Mouse (Mus musculus): ENCODE results near the gene Nat8f6.
"Not testable (repeated sequence)": the region's sequence is repeated elsewhere in the genome, so short reads cannot be mapped to it uniquely, and the experiment has no call there.

The Nat8f6 gene

DNA sequence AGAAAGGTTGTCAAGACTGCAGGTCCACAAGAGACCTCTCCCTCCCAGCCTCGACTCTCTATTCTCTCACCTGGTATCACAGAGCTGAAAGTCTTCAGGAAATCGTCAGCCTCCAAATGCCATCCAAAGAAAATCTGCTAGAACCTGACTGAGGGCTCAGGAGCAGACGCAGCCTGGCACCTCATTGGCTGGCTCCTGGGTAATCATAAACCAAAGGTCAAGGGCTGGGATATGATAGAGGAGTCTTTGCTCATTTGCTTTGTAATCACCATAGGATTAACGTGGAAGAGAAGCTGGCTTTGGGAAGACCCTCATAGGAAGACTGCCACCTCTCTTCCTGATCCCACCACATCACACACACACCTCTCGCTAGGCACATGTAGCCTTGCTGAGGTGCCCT, at the start of gene Nat8f6, which contains the start of gene Nat8f5:
Gene Nat8f6, minus strand, starts transcription at position 118 of the 400 bp plus-strand sequence.
Gene Nat8f5, minus strand, starts transcription at position 136 of the 400 bp plus-strand sequence.
- DNase-seq (ENCODE audit: low spot score in 2 of 2), result no peak

DNA sequence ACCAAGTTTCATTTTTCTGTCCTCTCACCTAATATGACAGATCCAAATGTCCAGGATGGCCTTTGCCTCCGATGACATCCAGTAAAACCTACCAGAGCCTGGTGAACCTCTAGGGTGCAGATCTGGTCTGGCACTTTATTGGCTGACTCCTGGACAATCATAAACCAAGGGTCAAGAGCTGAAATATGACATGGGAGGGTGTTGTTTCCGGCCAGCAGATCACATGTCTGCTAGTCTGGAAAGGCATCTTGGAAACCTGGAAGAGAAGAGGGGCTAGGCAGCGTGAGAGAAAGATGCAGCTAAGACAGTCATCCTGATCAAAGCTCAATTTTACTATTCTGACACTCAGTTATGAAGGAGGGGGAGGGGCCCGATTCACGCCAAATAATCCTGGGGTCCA, 48.3 kb upstream of the Nat8f6 start, which contains the start of gene Nat8f2:
Gene Nat8f2, minus strand, starts transcription at position 153 of the 400 bp plus-strand sequence.
- not testable (repeated sequence) for DNase-seq (ENCODE audit: low spot score in 2 of 2)

DNA sequence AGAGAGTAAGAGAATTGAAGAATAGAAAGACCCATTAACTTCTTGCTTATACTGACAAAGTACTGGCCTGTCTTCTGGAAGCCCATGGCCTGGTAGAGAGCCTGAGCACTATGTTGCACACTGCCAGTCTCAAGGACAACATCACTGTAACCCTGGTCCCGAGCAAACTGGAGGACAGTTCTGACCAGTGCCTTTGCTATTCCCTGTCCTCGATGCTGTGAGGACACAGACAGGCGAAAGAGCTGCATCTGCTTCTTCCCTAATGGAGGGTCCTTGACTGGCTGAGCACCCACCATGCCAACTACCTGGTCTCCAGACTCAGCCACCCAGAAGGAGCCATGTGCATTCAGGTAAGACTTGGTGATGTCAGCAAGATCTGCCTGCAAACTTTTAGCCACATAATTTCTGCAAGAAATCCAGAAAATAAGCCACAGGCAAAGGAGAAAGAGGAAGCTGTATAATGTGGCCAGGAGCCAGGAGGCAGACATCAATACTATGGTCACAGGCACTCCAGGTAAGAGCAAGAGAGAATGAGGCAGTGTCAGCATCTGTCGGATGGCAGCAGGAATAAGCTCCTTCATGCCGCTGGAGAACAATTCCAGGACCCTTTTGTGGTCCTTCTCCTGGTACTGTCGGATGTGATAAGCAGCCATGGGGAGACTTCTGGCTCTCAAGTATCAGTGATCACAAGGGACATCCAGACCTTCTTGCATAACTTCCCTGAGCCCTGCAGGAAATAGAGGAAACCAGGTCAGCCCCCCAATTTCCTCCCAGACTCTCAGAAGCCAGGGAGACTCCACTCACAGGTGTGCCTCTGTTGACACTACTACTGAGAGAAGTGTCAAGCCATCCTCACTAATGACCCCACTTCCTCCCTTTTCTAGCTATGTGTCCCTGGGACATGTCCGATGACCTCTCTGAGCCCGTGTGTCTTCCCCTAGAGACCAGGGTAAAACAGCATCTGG, 47.3 kb upstream of the Nat8f6 start:
- DNase-seq (ENCODE audit: low spot score in 2 of 2), result no peak

- DNase-seq (ENCODE audit: low spot score in 2 of 2), result not testable (repeated sequence)
Observed at GRCm38 (mm10) chr6:85866995-85867394, 46.2 kb upstream of the Nat8f6 start.

GRCm38 (mm10) chr6:85866166-85866565, 45.4 kb upstream of the Nat8f6 start:
- DNase-seq (ENCODE audit: low spot score in 2 of 2), result not testable (repeated sequence)

DNA sequence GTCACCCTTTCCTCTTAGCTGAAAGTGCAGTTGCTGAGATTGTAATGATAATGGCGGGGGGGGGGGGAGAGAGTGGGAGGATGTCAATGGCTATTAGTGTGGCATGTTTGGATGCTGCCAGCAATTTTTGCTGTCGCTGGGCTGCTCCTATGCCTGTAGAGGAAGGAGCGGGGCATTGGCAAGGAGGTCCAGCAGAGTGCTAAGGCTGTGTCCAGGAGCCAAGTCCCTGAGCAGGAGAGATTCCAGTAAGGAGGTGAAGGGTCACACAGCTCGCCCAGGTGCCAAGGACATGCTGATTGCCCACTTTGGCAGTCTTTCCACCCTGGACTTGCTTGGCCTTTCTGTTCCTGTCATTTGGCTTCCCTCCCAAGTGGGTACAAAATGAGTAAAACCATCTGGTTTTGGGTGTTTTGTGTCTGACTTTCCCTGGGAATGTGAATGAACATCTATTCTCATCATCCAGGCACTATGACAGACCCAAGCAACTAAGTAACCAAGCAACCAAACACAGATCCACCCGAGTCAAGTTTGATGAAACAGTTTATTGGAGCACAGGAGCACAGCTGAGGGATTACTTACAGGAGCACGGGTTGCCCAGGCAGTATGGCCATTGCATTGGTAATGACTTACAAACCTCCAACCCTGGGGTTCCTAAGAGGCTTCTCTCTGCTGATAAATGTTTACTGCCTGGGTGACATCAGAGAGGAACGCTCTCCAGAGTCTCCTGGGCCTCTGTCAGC, 44.3 kb upstream of the Nat8f6 start:
- DNase-seq (ENCODE audit: low spot score in 2 of 2), result not testable (repeated sequence)

DNA sequence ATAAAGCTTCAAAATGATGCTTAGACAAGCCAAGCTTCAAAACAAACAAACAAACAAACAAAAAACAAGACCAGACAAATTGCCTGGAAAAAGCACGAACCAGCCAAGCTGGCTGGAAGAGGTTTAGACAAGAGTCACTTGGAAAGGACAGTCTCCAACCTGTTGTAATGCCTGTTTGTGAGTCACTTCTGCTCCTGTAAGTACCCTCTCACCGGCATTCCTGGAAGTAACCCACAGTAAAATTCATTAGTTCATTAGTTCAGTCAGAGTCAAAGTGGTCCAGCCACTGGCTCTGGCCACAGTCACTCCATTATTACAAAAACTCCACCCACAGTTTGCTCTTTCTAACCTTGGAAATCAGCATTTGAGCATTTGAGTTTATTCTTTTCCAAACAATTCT, 43.1 kb upstream of the Nat8f6 start:
- DNase-seq (ENCODE audit: low spot score in 2 of 2), result no peak

GRCm38 (mm10) chr6:85863136-85863535, 42.4 kb upstream of the Nat8f6 start:
- no peak for DNase-seq (ENCODE audit: low spot score in 2 of 2)

- no peak for DNase-seq (ENCODE audit: low spot score in 2 of 2)
Observed at GRCm38 (mm10) chr6:85862565-85862964, 41.8 kb upstream of the Nat8f6 start.

DNA sequence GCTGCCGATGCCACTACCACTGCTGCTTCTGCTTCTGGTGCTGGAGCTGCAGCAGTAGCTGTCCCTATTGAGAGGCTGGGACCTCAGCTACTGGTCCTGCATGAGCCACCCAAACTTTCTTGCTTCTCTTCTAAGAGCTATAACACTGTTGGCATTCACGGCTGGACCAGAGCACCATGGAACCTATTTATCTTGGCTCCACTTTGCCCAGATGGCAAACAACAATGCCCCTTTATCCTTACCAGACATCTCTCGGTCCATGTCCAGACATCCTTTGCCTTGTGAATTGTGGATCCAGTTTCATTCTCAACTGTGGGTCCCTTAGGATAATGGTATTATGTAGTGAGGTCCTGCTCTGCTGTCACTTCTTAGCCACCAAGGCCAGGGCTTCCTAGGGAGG, 40.5 kb upstream of the Nat8f6 start:
- DNase-seq (ENCODE audit: low spot score in 2 of 2), result no peak

DNA sequence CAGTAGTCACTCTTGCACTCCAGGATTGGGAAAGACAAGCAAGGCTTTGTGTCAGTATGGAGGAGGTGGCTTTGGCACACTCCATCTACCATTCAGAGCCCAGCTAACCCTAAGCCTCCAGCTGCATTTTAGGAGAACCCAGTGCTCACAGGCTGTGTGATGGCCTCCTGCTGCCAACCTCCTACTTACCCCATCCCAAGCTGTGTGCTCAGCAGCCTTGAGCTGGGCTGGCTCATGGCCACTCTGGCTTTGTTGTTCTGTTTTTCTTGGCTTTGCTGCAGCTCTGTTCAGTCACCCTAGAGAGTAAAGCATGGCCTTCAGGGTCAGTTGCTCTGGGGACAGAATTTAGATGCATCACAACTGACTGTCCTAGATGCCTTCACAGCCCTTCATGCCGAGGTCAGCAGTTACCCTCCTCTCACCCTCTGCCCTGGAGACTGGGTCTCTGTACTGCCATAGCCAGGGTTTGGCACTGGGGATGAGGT, 35.5 kb upstream of the Nat8f6 start:
- no peak for DNase-seq (ENCODE audit: low spot score in 2 of 2)

DNA sequence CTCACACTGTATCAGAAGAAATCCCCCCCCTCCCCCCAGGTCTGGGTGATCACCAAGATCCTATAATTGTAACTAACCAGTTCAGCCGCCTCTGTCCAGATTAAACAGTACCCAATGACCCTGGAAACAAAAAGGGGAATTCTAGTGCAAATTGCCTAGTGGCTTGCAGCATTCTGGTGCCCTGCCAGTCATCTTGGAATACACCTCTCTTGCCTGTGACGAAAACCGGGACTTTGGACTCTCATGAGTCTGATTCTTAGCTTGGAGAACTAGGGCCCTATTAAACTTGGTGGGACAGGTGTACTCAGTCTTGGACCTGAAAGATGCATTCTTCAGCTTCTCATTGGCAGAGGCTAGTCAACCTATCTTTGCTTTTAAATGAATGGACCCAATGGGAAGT, 32.7 kb upstream of the Nat8f6 start:
- DNase-seq (ENCODE audit: low spot score in 2 of 2), result no peak

- DNase-seq (ENCODE audit: low spot score in 2 of 2), result no peak
Observed at GRCm38 (mm10) chr6:85851062-85851773, 30.5 kb upstream of the Nat8f6 start.

DNA sequence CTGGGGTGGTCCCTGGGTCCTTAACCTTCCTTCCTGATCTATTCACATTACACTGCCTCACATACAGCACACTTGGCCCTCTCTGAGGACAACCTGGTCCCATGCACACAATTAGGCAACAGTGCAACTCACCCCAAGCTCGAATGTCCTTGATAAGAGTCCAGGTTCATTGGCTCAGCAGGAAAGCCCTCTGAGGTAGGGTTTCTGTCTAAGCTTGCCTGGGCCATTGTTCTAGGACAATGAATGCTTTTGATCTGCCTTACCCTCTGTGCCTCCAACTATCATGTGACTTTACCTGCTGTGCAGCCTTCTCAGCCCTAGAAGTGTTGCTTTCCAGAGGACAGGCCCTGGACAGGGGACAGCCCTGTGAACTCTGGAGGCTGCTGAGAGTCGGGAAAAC, 28.5 kb upstream of the Nat8f6 start:
- no peak for DNase-seq (ENCODE audit: low spot score in 2 of 2)

DNA sequence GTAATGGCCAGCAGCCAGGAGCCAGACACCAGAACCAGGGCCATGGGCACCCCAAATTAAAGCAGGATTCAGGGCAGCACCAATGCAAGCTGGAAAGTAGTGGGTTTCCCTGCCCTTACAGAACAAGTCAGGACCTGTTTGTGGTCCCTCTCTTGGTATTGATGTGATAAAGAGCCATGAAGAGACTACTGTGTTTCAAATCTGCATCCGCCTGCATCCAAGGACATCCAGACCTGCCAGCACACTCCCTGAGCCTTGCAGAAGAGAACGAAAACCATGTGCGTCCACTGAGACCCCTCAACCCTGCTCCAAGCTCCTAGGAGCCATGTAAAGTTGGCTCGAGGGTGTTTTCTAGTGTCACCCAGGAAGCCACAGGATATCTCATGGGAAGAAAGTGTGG, 27.4 kb upstream of the Nat8f6 start:
- no peak for DNase-seq (ENCODE audit: low spot score in 2 of 2)

- DNase-seq (ENCODE audit: low spot score in 2 of 2), result no peak
Observed at GRCm38 (mm10) chr6:85846921-85847320, 26.2 kb upstream of the Nat8f6 start.

DNA sequence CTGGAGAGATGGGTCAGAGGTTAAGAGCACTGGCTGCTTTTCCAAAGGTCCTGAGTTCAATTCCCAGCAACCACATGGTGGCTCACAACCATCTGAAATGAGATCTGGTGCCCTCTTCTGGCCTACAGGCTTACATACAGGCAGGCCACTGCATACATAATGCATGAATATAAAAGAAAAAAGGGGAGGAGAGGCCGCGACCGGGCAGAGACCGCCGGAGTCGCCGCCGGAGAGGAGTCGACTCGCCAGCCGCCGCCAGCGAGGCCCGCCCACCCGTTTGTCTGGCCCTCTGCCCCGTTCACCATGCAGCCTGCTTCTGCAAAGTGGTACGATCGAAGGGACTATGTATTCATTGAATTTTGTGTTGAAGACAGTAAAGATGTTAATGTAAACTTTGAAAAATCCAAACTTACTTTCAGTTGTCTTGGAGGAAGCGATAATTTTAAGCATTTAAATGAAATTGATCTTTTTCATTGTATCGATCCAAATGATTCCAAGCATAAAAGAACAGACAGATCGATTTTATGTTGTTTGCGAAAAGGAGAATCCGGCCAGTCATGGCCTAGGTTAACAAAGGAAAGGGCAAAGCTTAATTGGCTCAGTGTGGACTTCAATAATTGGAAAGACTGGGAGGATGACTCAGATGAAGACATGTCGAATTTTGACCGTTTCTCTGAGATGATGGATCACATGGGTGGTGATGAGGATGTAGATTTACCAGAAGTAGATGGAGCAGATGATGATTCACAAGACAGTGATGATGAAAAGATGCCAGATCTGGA, 23.1 kb upstream of the Nat8f6 start:
- not testable (repeated sequence) for DNase-seq (ENCODE audit: low spot score in 2 of 2)

DNA sequence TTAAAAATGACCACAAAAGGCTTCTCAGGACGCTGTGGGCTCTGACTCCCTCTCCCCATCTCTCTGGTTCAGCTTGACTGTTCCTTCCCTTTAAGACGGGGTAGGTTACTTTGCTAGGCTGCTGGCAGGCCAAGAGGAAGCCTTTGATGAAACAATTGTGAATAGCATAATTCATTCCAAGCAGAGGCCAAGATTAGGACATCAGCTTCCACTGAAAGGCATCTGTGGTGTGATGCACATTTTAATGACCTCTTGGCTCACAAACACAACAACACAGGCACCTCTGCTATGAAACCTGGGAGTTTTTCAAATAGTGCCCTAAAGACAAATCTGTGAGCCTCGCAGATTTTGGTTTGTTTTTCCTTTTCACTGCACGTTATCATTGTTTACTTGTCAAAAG, 19.2 kb upstream of the Nat8f6 start:
- no peak for DNase-seq (ENCODE audit: low spot score in 2 of 2)

GRCm38 (mm10) chr6:85838674-85839073, 17.9 kb upstream of the Nat8f6 start:
- DNase-seq (ENCODE audit: low spot score in 2 of 2), result no peak

- not testable (repeated sequence) for DNase-seq (ENCODE audit: low spot score in 2 of 2)
Observed at GRCm38 (mm10) chr6:85837307-85837706, 16.6 kb upstream of the Nat8f6 start.

GRCm38 (mm10) chr6:85836827-85837226, 16.1 kb upstream of the Nat8f6 start:
- DNase-seq (ENCODE audit: low spot score in 2 of 2), result not testable (repeated sequence)
